Mouse (Mus musculus) central nervous system, embryonic 11.5 days (tissue): Measurements from ENCODE around the gene Mrpl9. TPM values are rescaled to one million over a fixed set of nuclear protein-coding genes. Genes with fewer than 3 reads are reported as not detected.

Experiments
- polyA plus RNA-seq: library from polyadenylated mRNA; depleted of rRNA; stranded (reverse); fragments of >200 nt; gene quantifications from 2 replicates; pipeline ENCODE4 v1.2.3, GENCODE M21; 2012; rRNA removed

Gene Mrpl9
- polyA plus RNA-seq: 60.7 and 69.7 TPM in 2 replicates

DNA sequence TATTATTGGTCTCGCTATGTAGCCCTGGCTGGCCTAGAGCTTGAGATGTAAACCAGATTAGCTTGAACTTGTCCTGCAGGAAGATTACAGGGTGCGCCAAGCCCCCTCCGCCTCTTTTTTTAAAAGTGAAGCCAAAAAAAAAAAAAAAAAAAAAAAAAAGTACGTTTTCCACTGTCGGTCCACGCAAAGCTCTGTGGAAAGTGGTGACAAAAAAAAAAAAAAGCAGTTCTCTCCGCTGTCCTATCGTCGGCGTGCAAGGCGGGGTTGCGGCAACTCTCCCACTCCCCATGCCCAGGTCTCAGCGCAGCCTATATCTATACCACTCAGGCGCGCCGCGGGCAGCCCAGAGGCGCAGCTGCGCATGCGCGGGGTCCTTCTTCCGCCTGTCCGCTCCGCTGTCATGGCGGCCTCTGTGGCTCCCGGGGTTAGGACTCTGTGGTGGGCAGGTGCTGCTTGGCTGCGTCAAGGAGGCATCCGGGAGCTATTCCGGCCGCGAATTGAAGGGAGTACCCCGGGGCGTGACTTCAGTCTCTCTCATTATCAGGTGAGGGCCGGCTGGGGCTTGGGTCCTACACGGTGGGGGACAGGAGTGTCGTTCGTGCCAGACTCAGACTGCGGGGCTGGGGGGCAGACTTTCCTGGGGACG lies at the start of gene Mrpl9:
Gene Mrpl9, plus strand, starts transcription at position 368 of the 646 bp plus-strand sequence.

GRCm38 (mm10) chr3:94398217-94398616 lies 44.9 kb upstream of the Mrpl9 start, which contains the start of gene Lingo4:
Lingo4 (plus strand) TSS chr3:94398517.

GRCm38 (mm10) chr3:94413031-94413679 lies 30.0 kb upstream of the Mrpl9 start, which contains the start of gene Tdrkh:
Tdrkh (plus strand) TSS chr3:94413273.

DNA sequence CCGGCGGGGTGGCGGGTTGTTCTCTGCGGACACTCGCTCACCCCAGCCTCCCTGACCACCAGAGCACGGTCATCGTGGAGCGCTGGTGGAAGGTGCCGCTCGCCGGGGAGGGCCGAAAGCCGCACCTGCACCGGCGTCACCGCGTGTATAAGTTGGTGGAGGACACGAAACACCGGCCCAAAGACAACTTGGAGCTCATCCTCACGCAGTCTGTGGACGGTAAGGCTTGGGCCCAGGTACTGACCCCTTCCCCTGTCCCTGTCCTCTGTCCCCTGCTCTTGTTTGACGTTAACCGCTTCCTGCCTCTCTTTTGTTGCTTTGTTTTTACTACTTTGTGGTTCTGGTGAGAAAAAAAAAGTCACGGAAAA lies 463 bp downstream of the Mrpl9 start, which contains the start of gene Oaz3:
Gene Oaz3, minus strand, starts transcription at position 319 of the 368 bp plus-strand sequence.

GRCm38 (mm10) chr3:94477981-94478422 lies 34.9 kb downstream of the Mrpl9 start, which contains the start of gene Celf3:
Celf3 (plus strand) TSS chr3:94478295.

DNA sequence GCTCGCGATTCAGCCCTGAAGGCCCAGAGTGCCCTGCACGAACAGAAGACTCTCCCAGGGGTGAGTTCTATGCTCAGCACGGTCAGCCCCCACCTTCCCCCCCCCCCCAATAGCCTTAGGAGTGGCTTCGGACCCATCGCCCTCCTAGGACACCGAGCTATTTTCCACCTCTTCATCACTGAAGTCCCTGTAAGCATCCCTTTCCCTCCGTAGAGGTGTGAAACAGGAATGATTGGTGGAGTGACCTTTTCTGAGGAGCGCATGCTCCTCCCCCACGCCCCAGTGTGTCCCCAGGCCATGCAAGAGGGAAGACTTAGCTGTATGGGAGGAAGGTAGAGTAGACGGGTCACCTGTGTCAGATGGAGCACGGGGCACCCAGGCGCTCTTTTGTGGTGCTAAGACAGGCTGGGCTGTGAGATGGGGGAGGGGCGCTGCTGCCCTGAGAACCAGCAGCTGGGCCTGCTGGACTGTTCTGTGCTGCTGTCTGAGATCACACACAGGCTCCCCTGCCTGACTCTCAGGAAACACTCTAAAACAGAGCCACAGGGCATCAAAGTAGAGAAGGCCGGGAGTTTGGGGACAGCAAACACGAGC lies 37.3 kb downstream of the Mrpl9 start, which contains the start of gene Riiad1:
Gene Riiad1, minus strand, starts transcription at position 51 of the 594 bp plus-strand sequence.

Other genes starting within 250 kb of the Mrpl9 start
- gene Gm5286, start 246.6 kb upstream of the Mrpl9 start, polyA plus RNA-seq: not detected in 2 replicates
- gene Gm4778, start 179.3 kb upstream of the Mrpl9 start, polyA plus RNA-seq: not detected in 2 replicates
- 3.6 and 6.6 TPM in 2 replicates for gene Them4, start 133.2 kb upstream of the Mrpl9 start, polyA plus RNA-seq
- 0.12 and 0.19 TPM in 2 replicates for gene Them5, start 101.2 kb upstream of the Mrpl9 start, polyA plus RNA-seq
- gene C2cd4d, start 80.9 kb upstream of the Mrpl9 start, polyA plus RNA-seq: 0.28 and 0.48 TPM in 2 replicates
- 0.36 and 0.53 TPM in 2 replicates for gene Rorc, start 70.5 kb upstream of the Mrpl9 start, polyA plus RNA-seq
- gene Lingo4, start 44.8 kb upstream of the Mrpl9 start, polyA plus RNA-seq: 0.25 and 0.41 TPM in 2 replicates
- gene Tdrkh, start 30.0 kb upstream of the Mrpl9 start, polyA plus RNA-seq: 14.2 and 25.3 TPM in 2 replicates
- 0.23 and 0.27 TPM in 2 replicates for gene Oaz3, start 597 bp downstream of the Mrpl9 start, polyA plus RNA-seq
- gene Celf3, start 35.0 kb downstream of the Mrpl9 start, polyA plus RNA-seq: 186 and 206 TPM in 2 replicates
- 1.8 and 2.7 TPM in 2 replicates for gene Riiad1, start 37.0 kb downstream of the Mrpl9 start, polyA plus RNA-seq
- 24.1 and 34.7 TPM in 2 replicates for gene Snx27, start 139.4 kb downstream of the Mrpl9 start, polyA plus RNA-seq
- not detected in 2 replicates for gene Gm10972, start 199.8 kb downstream of the Mrpl9 start, polyA plus RNA-seq
- gene Tuft1, start 215.6 kb downstream of the Mrpl9 start, polyA plus RNA-seq: 4.2 and 5.1 TPM in 2 replicates